Mouse (Mus musculus) limb, embryonic 14.5 days (tissue): ENCODE results near the gene 4930568D16Rik. TPM values are rescaled to one million over a fixed set of nuclear protein-coding genes. Genes with fewer than 3 reads are reported as not detected.

Source experiments
- ATAC-seq: fragments of 200-750 bp; cut with Nextera tagmentation; 2 replicates; pipeline ENCODE4 v1.8.0; 2017; ENCODE audit warnings: low read depth, moderate number of reproducible peaks, moderate TSS enrichment; ENCODE audit not compliant: low FRiP score
- DNase-seq: peaks from one replicate; pipeline ENCODE4 v3.0.0-alpha.2; 2015; ENCODE audit warnings: low spot score
- H3K27ac ChIP-seq: fragments of 300-500 bp; sonication (generic); replicated peaks from 2 replicates; pipeline ENCODE4 v1.5.1; 2014; ENCODE audit warnings: low read depth, mild to moderate bottlenecking, low read length, moderate library complexity, mixed read lengths
- H3K27me3 ChIP-seq: fragments of 300-500 bp; sonication (generic); 2 replicates; pipeline ENCODE4 v1.6.1; 2014; ENCODE audit warnings: low read length, mixed read lengths; ENCODE audit not compliant: control insufficient read depth, insufficient read depth
- H3K36me3 ChIP-seq: fragments of 300-500 bp; sonication (generic); 2 replicates; pipeline ENCODE4 v1.6.1; 2014; ENCODE audit warnings: mild to moderate bottlenecking, low read length, moderate library complexity, mixed read lengths; ENCODE audit not compliant: control insufficient read depth, insufficient read depth
- H3K4me1 ChIP-seq: fragments of 300-500 bp; sonication (generic); 2 replicates; pipeline ENCODE4 v1.6.1; 2014; ENCODE audit warnings: antibody characterized with exemption, low read length, mixed read lengths; ENCODE audit not compliant: control insufficient read depth, insufficient read depth
- H3K4me2 ChIP-seq: fragments of 300-500 bp; sonication (generic); replicated peaks from 2 replicates; pipeline ENCODE4 v1.6.1; 2014; ENCODE audit warnings: low read depth, mild to moderate bottlenecking, low read length, moderate library complexity; ENCODE audit not compliant: severe bottlenecking
- H3K4me3 ChIP-seq: fragments of 300-500 bp; sonication (generic); replicated peaks from 2 replicates; pipeline ENCODE4 v1.5.1; 2014; ENCODE audit warnings: low read length
- H3K9ac ChIP-seq: fragments of 300-500 bp; sonication (generic); 2 replicates; pipeline ENCODE4 v1.6.1; 2014; ENCODE audit warnings: mild to moderate bottlenecking, low read depth, low read length, moderate library complexity; ENCODE audit not compliant: severe bottlenecking
- H3K9me3 ChIP-seq: fragments of 300-500 bp; sonication (generic); 2 replicates; pipeline ENCODE4 v1.6.1; 2016; ENCODE audit warnings: low read length; ENCODE audit not compliant: control insufficient read depth
- POLR2A ChIP-seq: fragments of 200-500 bp; IDR thresholded peaks from 2 replicates; pipeline ENCODE4 v1.8.0; 2012; ENCODE audit warnings: inconsistent platforms, mild to moderate bottlenecking, moderate library complexity, borderline replicate concordance; ENCODE audit not compliant: insufficient read depth, insufficient read length; ENCODE audit errors: extremely low read depth
- WGBS: fragments of 180-500 bp; shearing (Covaris S2); extraction: QIAGEN DNeasy Blood & Tissue Kit; methylation state at CpG from one replicate; pipeline ENCODE4 v1.1.7; 2014; 5-methylcytosine and 5-hydroxymethylcytosine counted together
- polyA plus RNA-seq, 2 experiments: library from polyadenylated mRNA; depleted of rRNA in 1 of 2; stranded (reverse) in 1 of 2; unstranded in 1 of 2; fragments of >200 nt; fragmentation: Nextera tagmentation in 1 of 2; extraction: Ambion mirVana in 1 of 2; gene quantifications; 2 replicates each; pipeline versions ENCODE4 v1.2.1 to v1.2.3; 2012 to 2014

Gene 4930568D16Rik
- polyA plus RNA-seq, 2 experiments: not detected

- 56% methylated on average over 1 of the region's 1 CpGs for WGBS
- Histone ChIP-seq H3K4me2 (no peak overlapping the region), H3K4me3 (no peak overlapping the region), H3K4me1 (no peaks in the 10 kb centered on the region), H3K27ac (no peak overlapping the region), H3K36me3 (peaks cover 11% of the 10 kb centered on the region), H3K9me3 (no peaks in the 10 kb centered on the region), H3K27me3 (no peaks in the 10 kb centered on the region), H3K9ac (no peak overlapping the region)
- DNase-seq (no peak), ATAC-seq (no peak)
- no peak for TF ChIP-seq POLR2A
Measured at GRCm38 (mm10) chr2:35308166-35308565, 59.4 kb downstream of the 4930568D16Rik start.

Other genes starting within 250 kb of the 4930568D16Rik start
- 127 and 130 TPM in 2 replicates for gene Rab14, start 166.6 kb downstream of the 4930568D16Rik start, polyA plus RNA-seq (2012; rRNA removed)
- 276 and 298 TPM in 2 replicates for gene Rab14, start 166.6 kb downstream of the 4930568D16Rik start, polyA plus RNA-seq (2014; fragmentation: Nextera tagmentation; extraction: Ambion mirVana)
- 160 and 163 TPM in 2 replicates for gene Gsn, start 111.3 kb downstream of the 4930568D16Rik start, polyA plus RNA-seq (2012; rRNA removed)
- gene Gsn, start 111.3 kb downstream of the 4930568D16Rik start, polyA plus RNA-seq (2014; fragmentation: Nextera tagmentation; extraction: Ambion mirVana): 196 and 214 TPM in 2 replicates
- 14.0 and 15.1 TPM in 2 replicates for gene Stom, start 30.8 kb downstream of the 4930568D16Rik start, polyA plus RNA-seq (2012; rRNA removed)
- 19.1 and 23.8 TPM in 2 replicates for gene Stom, start 30.8 kb downstream of the 4930568D16Rik start, polyA plus RNA-seq (2014; fragmentation: Nextera tagmentation; extraction: Ambion mirVana)
- gene 4930402F06Rik, start 29.4 kb upstream of the 4930568D16Rik start, polyA plus RNA-seq (2012; rRNA removed): not detected in 2 replicates
- gene 4930402F06Rik, start 29.4 kb upstream of the 4930568D16Rik start, polyA plus RNA-seq (2014; fragmentation: Nextera tagmentation; extraction: Ambion mirVana): not detected in 2 replicates
- gene Ggta1, start 95.5 kb upstream of the 4930568D16Rik start, polyA plus RNA-seq (2012; rRNA removed): 27.4 TPM in 2 replicates
- gene Ggta1, start 95.5 kb upstream of the 4930568D16Rik start, polyA plus RNA-seq (2014; fragmentation: Nextera tagmentation; extraction: Ambion mirVana): 29.2 and 36.1 TPM in 2 replicates
- 69.8 and 89.3 TPM in 2 replicates for gene Dab2ip, start 190.5 kb upstream of the 4930568D16Rik start, polyA plus RNA-seq (2012; rRNA removed)
- 62.2 and 69.8 TPM in 2 replicates for gene Dab2ip, start 190.5 kb upstream of the 4930568D16Rik start, polyA plus RNA-seq (2014; fragmentation: Nextera tagmentation; extraction: Ambion mirVana)